Mouse (Mus musculus) ES-E14 (cell line): ENCODE results near the gene Mymk. TPM values are rescaled to one million over a fixed set of nuclear protein-coding genes. Genes with fewer than 3 reads are reported as not detected.

Experiments used
- DNase-seq: peaks from one replicate; pipeline ENCODE4 v3.0.0-alpha.2; 2013; ENCODE audit warnings: low read depth, low spot score
- H3K27ac ChIP-seq: 2 replicates; pipeline ENCODE4 v1.5.1; 2012; ENCODE audit warnings: low read depth, mild to moderate bottlenecking, low read length, moderate library complexity, mixed read lengths; ENCODE audit not compliant: poor library complexity, insufficient read depth, severe bottlenecking
- H3K36me3 ChIP-seq: 2 replicates; pipeline ENCODE4 v1.6.1; 2012; ENCODE audit warnings: mild to moderate bottlenecking, low read length, moderate library complexity, mixed read lengths; ENCODE audit not compliant: control insufficient read depth, poor library complexity, insufficient read depth, severe bottlenecking
- H3K4me1 ChIP-seq, 2 experiments: fragments of 150-350 bp in 1 of 2; sonication (generic) in 1 of 2; 2 replicates each; pipeline ENCODE4 v1.6.1; 2012; ENCODE audit warnings: low read length in 2 of 2, mild to moderate bottlenecking in 1 of 2, mixed read lengths in 1 of 2; ENCODE audit not compliant: control insufficient read depth in 2 of 2, insufficient read depth in 2 of 2, poor library complexity in 1 of 2
- H3K4me3 ChIP-seq, 2 experiments: fragments of 150-350 bp in 1 of 2; sonication (generic) in 1 of 2; 2 replicates each; pipeline ENCODE4 v1.5.1; 2012; ENCODE audit warnings: low read length in 2 of 2, low read depth in 1 of 2, mild to moderate bottlenecking in 1 of 2, mixed read lengths in 1 of 2; ENCODE audit not compliant: insufficient read depth in 1 of 2, poor library complexity in 1 of 2, severe bottlenecking in 1 of 2
- H3K9ac ChIP-seq: 2 replicates; pipeline ENCODE4 v1.6.1; 2012; ENCODE audit warnings: low read depth, mild to moderate bottlenecking, low read length, mixed read lengths; ENCODE audit not compliant: poor library complexity, insufficient read depth, severe bottlenecking
- H3K9me3 ChIP-seq: fragments of 150-350 bp; sonication (generic); 2 replicates; pipeline ENCODE4 v1.6.1; 2012; ENCODE audit warnings: low read depth, mild to moderate bottlenecking, low read length; ENCODE audit not compliant: control insufficient read depth, insufficient read depth
- CHD2 ChIP-seq: IDR thresholded peaks from 2 replicates; pipeline ENCODE4 v1.6.1; 2014; ENCODE audit warnings: mild to moderate bottlenecking, low read depth, low read length, inconsistent platforms
- HCFC1 ChIP-seq: IDR thresholded peaks from 2 replicates; pipeline ENCODE4 v1.6.1; 2012; ENCODE audit warnings: low read length, inconsistent platforms, borderline replicate concordance; ENCODE audit not compliant: insufficient read depth
- MAFK ChIP-seq: IDR thresholded peaks from 2 replicates; pipeline ENCODE4 v1.6.1; 2014; ENCODE audit warnings: mild to moderate bottlenecking, low read depth, low read length, inconsistent platforms; ENCODE audit not compliant: insufficient read depth
- ZC3H11A ChIP-seq: IDR thresholded peaks from 2 replicates; pipeline ENCODE4 v1.6.1; 2012; ENCODE audit warnings: low read depth, mild to moderate bottlenecking, inconsistent platforms, low read length, borderline replicate concordance
- ZNF384 ChIP-seq: IDR thresholded peaks from 2 replicates; pipeline ENCODE4 v1.6.1; 2012; ENCODE audit warnings: low read depth, low read length, inconsistent platforms
- in situ Hi-C, 2 experiments: fragments of 600-800 bp; cut with MboI; formaldehyde crosslinking; loops; one replicate each; pipeline ENCODE4 v1.15.1; 2025; ENCODE audit warnings: low sequenced_read_pairs in 2 of 2, inconsistent platforms in 1 of 2; ENCODE audit not compliant: unreplicated experiment in 2 of 2
- total RNA-seq: library from RNA; depleted of rRNA; stranded (reverse); fragments of 300-350 nt; gene quantifications from 2 replicates; pipeline ENCODE4 v1.2.3, GENCODE M21; 2012

Gene Mymk
- total RNA-seq, 1 experiment: not detected

DNA sequence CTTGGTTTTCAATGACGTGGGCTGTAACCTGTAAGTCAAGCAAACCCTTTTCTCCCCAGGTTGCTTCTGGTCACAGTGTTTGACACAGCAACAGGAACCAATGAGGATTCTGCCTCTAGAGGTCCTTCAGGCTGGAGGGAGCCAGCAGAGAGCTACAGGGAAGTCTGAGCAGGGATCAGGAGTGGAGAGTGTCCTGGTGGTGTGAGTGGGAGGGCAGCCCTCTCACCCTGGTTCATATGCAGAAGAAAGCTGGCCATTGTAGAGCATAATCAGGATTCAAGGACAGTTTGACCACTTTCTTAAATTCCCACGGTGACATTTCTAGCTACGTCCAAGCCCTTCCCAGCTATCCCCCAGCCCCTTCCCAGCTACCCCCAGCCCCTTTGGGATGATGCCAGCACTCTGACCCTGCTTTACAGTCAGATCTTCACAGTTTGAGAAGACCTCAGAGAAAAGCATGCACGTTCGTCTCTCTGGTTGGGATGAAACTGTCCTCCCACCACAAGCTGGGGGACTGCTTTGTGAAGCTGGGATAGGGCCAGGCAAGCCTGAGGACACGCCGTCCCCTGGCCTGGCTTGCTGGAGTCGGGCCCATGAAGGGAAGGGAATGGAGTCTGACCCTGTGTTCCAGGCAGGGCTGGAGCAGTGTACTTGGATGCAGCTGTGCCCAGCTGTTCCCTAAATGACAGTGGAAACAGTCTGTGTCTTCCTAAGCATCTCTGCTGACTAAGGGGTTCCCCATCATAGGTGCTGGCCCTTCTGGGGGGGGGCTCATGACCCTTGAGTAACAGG is 25.8 kb downstream of the Mymk start:
- TF ChIP-seq ZC3H11A (no peak), CHD2 (no peak)

DNA sequence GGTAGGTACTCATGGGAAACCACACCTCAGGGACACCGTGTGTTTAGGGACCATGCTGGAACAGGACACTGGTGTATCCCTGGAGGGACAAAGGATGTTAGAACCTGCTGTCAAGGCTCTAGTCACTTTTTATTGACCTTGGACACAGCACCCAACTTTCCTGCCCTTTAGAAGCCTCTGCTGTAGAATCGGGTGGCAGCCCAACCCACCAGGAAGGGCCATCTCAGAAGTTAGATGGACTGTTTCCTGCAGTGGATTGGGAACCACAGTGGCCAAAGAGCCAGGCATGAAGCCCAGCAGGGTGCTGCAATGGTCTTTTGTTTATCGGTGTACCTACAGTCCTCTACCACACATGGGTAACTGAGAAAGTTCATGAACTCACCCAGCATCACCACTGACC is 27.3 kb downstream of the Mymk start:
- no peak for TF ChIP-seq ZNF384
- TF ChIP-seq MAFK: no peak
- TF ChIP-seq HCFC1: no peak
- TF ChIP-seq ZC3H11A: no peak
- no peak for TF ChIP-seq CHD2
- H3K4me3 ChIP-seq: no peak overlapping the region
- no peak overlapping the region for H3K9ac ChIP-seq
- H3K27ac ChIP-seq: no peak overlapping the region
- no peak for DNase-seq
- in situ Hi-C loops: loop anchor here (10.0 kb wide), 1 partner anchor 190 kb away; no protein-coding TSS in a partner anchor
- no peaks in the 10 kb centered on the region for H3K9me3 ChIP-seq
- H3K36me3 ChIP-seq: no peaks in the 10 kb centered on the region
- H3K4me1 ChIP-seq: no peaks in the 10 kb centered on the region

More for the DNA sequence above, 25.8 kb downstream of the Mymk start:
- Histone ChIP-seq H3K36me3 (no peaks in the 10 kb centered on the region), H3K9me3 (no peaks in the 10 kb centered on the region), H3K27ac (no peak overlapping the region), H3K4me3 (no peak overlapping the region), H3K9ac (no peak overlapping the region), H3K4me1 (no peaks in the 10 kb centered on the region)
- in situ Hi-C loops: loop anchor here (10.0 kb wide), 1 partner anchor 189 kb away; no protein-coding TSS in a partner anchor
- DNase-seq: no peak

DNA sequence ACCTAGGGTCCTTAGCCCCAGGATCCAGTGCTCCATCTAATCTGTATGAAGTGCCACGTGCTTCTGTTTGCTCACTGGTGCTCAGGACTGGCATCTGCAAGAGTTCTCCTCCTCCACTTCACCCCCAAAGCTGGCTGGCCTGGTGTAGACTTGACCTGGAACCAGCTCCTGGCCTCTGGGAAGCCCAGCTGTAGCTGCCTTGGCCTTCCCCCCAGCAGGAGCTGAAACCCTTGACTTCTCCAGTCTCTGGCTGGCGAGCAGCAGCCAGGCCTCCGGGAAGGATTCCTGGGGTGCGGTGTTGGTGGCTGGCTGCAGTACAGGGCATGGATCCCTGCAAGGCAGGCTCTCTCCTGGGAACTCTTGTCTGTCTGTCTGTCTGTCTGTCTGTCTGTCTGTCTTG is 27.8 kb downstream of the Mymk start:
- no peak for DNase-seq
- H3K27ac ChIP-seq: no peak overlapping the region
- in situ Hi-C loops: loop anchor here (10.0 kb wide), 1 partner anchor 191 kb away; no protein-coding TSS in a partner anchor

DNA sequence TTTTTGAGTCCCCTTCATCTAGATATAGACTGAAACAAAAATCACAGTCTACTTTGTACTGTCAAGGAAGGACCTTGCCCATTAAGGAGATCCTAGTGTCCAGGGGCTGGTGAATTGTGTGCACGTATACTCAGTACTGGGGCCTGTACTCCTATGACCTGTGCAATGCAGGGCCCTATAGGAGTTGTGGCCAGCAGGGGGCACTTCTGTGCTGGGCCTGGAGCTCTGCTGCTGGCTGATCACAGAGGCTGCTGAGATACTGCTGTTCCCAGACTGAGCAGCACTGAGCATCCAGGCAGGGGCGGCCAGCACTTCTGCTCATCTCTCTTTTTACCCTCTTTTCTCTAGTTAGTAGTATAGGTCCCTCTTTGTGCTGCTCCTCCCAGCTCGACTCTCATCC is 28.5 kb downstream of the Mymk start:
- H3K9ac ChIP-seq: no peak overlapping the region
- no peaks in the 10 kb centered on the region for H3K4me1 ChIP-seq
- in situ Hi-C loops: loop anchor here (10.0 kb wide), 1 partner anchor 191 kb away; no protein-coding TSS in a partner anchor
- no peak overlapping the region for H3K27ac ChIP-seq
- H3K4me3 ChIP-seq: no peak overlapping the region
- H3K9me3 ChIP-seq: no peaks in the 10 kb centered on the region
- H3K36me3 ChIP-seq: no peaks in the 10 kb centered on the region
- TF ChIP-seq ZC3H11A (peak; percentile 28; the same call in 1 of the 2 replicates), MAFK (no peak)
- peak; percentile 48 for DNase-seq

More for the DNA sequence above, 27.8 kb downstream of the Mymk start:
- TF ChIP-seq CHD2 (no peak), MAFK (no peak), ZC3H11A (no peak)
- Histone ChIP-seq H3K36me3 (no peaks in the 10 kb centered on the region), H3K4me1 (no peaks in the 10 kb centered on the region), H3K4me3 (no peak overlapping the region), H3K9ac (no peak overlapping the region), H3K9me3 (no peaks in the 10 kb centered on the region)
